Mouse (Mus musculus): ENCODE data around the gene Gm9999. TPM values are rescaled to one million over a fixed set of nuclear protein-coding genes. Genes with fewer than 3 reads are reported as not detected.

Gene Gm9999
- total RNA-seq, 1 experiment from 2014 or later = not detected

- no peak for DNase-seq
Observed at GRCm38 (mm10) chr7:47027520-47027919, 44.1 kb downstream of the Gm9999 start.

- DNase-seq = no peak
Observed at GRCm38 (mm10) chr7:47030517-47031193, 47.3 kb downstream of the Gm9999 start.

DNA sequence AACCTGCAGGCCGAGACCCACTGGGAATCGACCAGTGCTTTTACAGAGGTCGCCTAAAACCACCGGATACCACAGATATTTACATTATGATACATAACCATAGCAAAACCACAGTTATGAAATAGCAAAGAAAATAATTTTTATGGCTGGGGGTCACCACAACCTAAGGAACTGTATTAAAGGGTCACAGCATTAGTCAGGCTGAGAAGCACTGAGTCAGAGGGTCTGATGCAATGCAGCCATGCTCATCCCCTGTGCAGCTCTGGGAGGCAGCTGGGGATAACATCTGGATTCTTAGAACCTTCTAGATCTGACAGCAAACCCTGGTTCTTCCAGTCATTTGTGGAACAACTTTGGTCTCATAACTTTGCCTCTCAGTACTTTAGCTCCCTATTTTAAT is 48.0 kb downstream of the Gm9999 start:
- DNase-seq = no peak

DNA sequence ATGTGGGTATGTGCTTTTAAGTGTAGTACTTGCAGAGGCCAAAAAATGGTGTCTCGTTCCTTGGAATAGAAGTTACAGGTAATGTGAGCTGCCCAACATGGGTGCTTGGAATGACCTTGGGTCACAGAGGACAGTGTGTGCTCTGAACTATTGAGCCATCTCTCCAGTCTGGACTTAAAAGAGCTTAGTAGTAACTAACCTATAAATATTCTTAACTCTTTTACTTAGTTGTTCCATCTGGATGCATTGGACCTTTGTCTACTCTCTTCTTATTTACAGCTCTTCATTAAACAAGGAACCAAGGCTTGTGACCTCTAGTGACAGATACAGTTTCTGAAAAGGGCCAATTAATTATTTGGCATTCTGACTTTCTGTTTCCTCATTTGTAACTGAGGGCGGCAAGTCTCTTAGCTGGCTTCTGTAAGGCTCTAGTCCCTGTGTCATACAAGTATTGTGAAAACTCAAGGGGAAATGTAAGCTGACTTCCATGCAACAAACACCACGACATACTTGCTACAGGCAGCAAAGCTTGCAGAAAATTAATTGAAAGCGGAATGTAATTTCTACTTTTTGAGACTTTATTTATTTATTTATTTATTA is 51.5 kb downstream of the Gm9999 start:
- no peak for DNase-seq

- DNase-seq = no peak
Observed at GRCm38 (mm10) chr7:47035426-47035825, 52.0 kb downstream of the Gm9999 start.

Other genes starting within 250 kb of the Gm9999 start
- not detected in 2 replicates for gene Saa1, start 240.6 kb upstream of the Gm9999 start, total RNA-seq (2021)
- gene Saa2, start 231.8 kb upstream of the Gm9999 start, total RNA-seq (2021) = not detected in 2 replicates
- gene Hps5, start 187.5 kb upstream of the Gm9999 start, total RNA-seq (2021) = 27.6 and 34.3 TPM in 2 replicates
- 33.3 and 40.1 TPM in 2 replicates for gene Gtf2h1, start 187.5 kb upstream of the Gm9999 start, total RNA-seq (2021)
- 283 and 320 TPM in 2 replicates for gene Ldha, start 142.1 kb upstream of the Gm9999 start, total RNA-seq (2021)
- gene Ldhc, start 122.4 kb upstream of the Gm9999 start, total RNA-seq (2021) = not detected in 2 replicates
- 88.4 and 93.9 TPM in 2 replicates for gene Tsg101, start 63.6 kb upstream of the Gm9999 start, total RNA-seq (2021)
- gene Uevld, start 25.1 kb upstream of the Gm9999 start, total RNA-seq (2021) = 16.7 and 19.1 TPM in 2 replicates
- gene Spty2d1, start 24.8 kb downstream of the Gm9999 start, total RNA-seq (2021) = 18.9 and 19.0 TPM in 2 replicates
- 25.8 and 53.9 TPM in 2 replicates for gene Tmem86a, start 67.0 kb downstream of the Gm9999 start, total RNA-seq (2021)
- 1.3 and 2.2 TPM in 2 replicates for gene Ptpn5, start 150.1 kb downstream of the Gm9999 start, total RNA-seq (2021)
- not detected in 2 replicates for gene Mrgpra6, start 221.3 kb downstream of the Gm9999 start, total RNA-seq (2021)

Data from adrenal gland, postnatal 25 days (tissue).